Mouse (Mus musculus) left cerebral cortex, postnatal 25 days (tissue): ENCODE measurements at regions not wholly inside any gene's neighbourhood (a gene's known extent, or its start where the extent isn't known, plus 50 kb on each side); places are given as distances from the start of the nearest gene placed in this dataset.

Experiments used
- DNase-seq, 2 experiments: peaks; one replicate each; pipeline ENCODE4 v3.0.0; 2022; ENCODE audit warnings: low spot score in 2 of 2, mixed read lengths in 1 of 2
- intact Hi-C: fragments of 180-260 bp; cut with DNase I; formaldehyde crosslinking; loops from one replicate; pipeline ENCODE4 v1.15.1; 2025

GRCm38 (mm10) chr3:21361069-21361468 is 715.4 kb upstream of the Tbl1xr1 start:
- intact Hi-C loops = no loop called here
- DNase-seq = no peak

GRCm38 (mm10) chr3:21379816-21380215 is 696.6 kb upstream of the Tbl1xr1 start:
- DNase-seq = no peak
- intact Hi-C loops = no loop called here

- DNase-seq = no peak
- intact Hi-C loops = no loop called here
These were observed 695.4 kb upstream of the Tbl1xr1 start for GRCm38 (mm10) chr3:21381072-21381471.

GRCm38 (mm10) chr3:21403551-21403950 is 672.9 kb upstream of the Tbl1xr1 start:
- DNase-seq = no peak
- intact Hi-C loops = no loop called here

- intact Hi-C loops = no loop called here
These were observed 672.4 kb upstream of the Tbl1xr1 start for GRCm38 (mm10) chr3:21404058-21404457.

GRCm38 (mm10) chr3:21407077-21407476 is 669.4 kb upstream of the Tbl1xr1 start:
- no peak for DNase-seq
- intact Hi-C loops = no loop called here

More at GRCm38 (mm10) chr3:21404058-21404457, 672.4 kb upstream of the Tbl1xr1 start:
- peak in 1 of 2 experiments; percentile 52 for DNase-seq

- no peak for DNase-seq
- intact Hi-C loops = no loop called here
These were observed 664.4 kb upstream of the Tbl1xr1 start for GRCm38 (mm10) chr3:21412010-21412409.

GRCm38 (mm10) chr3:21423139-21423538 is 653.3 kb upstream of the Tbl1xr1 start:
- DNase-seq = no peak
- intact Hi-C loops = no loop called here

GRCm38 (mm10) chr3:21426538-21426937 is 649.9 kb upstream of the Tbl1xr1 start:
- no peak for DNase-seq
- intact Hi-C loops = no loop called here

- peak; percentile 16 to 29 for DNase-seq
- intact Hi-C loops = no loop called here
These were observed 648.9 kb upstream of the Tbl1xr1 start for GRCm38 (mm10) chr3:21427408-21428031.

- intact Hi-C loops = no loop called here
- no peak for DNase-seq
These were observed 648.3 kb upstream of the Tbl1xr1 start for GRCm38 (mm10) chr3:21428120-21428519.

GRCm38 (mm10) chr3:21464245-21464644 is 612.2 kb upstream of the Tbl1xr1 start:
- no peak for DNase-seq
- intact Hi-C loops = no loop called here

GRCm38 (mm10) chr3:21466113-21466645 is 610.3 kb upstream of the Tbl1xr1 start:
- intact Hi-C loops = no loop called here
- DNase-seq = peak in 1 of 2 experiments; percentile 35

GRCm38 (mm10) chr3:21477366-21477765 is 599.1 kb upstream of the Tbl1xr1 start:
- intact Hi-C loops = loop anchor here (5.0 kb wide), 3 partner anchors 455 to 820 kb away; no protein-coding TSS in a partner anchor
- DNase-seq = peak in 1 of 2 experiments; percentile 83

- DNase-seq = peak; percentile 65 to 93
These were observed 597.2 kb upstream of the Tbl1xr1 start for GRCm38 (mm10) chr3:21479021-21479795.

GRCm38 (mm10) chr3:21479846-21480245 is 596.6 kb upstream of the Tbl1xr1 start:
- no peak for DNase-seq
- intact Hi-C loops = loop anchor here (2.0 to 5.0 kb wide), 6 partner anchors 85 to 823 kb away; no protein-coding TSS in a partner anchor

More at GRCm38 (mm10) chr3:21479021-21479795, 597.2 kb upstream of the Tbl1xr1 start:
- intact Hi-C loops = loop anchor here (2.0 to 5.0 kb wide), 4 partner anchors 86 to 822 kb away; no protein-coding TSS in a partner anchor

- DNase-seq = peak; percentile 49 to 88
- intact Hi-C loops = loop anchor here (5.0 kb wide), 2 partner anchors 453 to 592 kb away; no protein-coding TSS in a partner anchor
These were observed 592.4 kb upstream of the Tbl1xr1 start for GRCm38 (mm10) chr3:21484052-21484451.

- intact Hi-C loops = loop anchor here (5.0 kb wide), 1 partner anchor 592 kb away; the partner anchor contains the start of gene Tbl1xr1
- no peak for DNase-seq
These were observed 591.0 kb upstream of the Tbl1xr1 start for GRCm38 (mm10) chr3:21485454-21485853.

- intact Hi-C loops = loop anchor here (5.0 kb wide), 1 partner anchor 588 kb away; the partner anchor contains the start of gene Tbl1xr1
- DNase-seq = peak in 1 of 2 experiments; percentile 74
These were observed 586.9 kb upstream of the Tbl1xr1 start for GRCm38 (mm10) chr3:21489547-21489946.

GRCm38 (mm10) chr3:21492413-21492812 is 584.0 kb upstream of the Tbl1xr1 start:
- intact Hi-C loops = loop anchor here (5.0 to 10.0 kb wide), 2 partner anchors 152 to 700 kb away; no protein-coding TSS in a partner anchor
- no peak for DNase-seq
